Mouse (Mus musculus) small intestine, adult 2 months (tissue): ENCODE data around the gene Mrps6. TPM values are rescaled to one million over a fixed set of nuclear protein-coding genes. Genes with fewer than 3 reads are reported as not detected.
A peak's percentile ranks its signal among the peaks of the same experiment; 100 is the strongest.

Experiments
- H3K27ac ChIP-seq: fragments of 200-500 bp; 2 replicates; pipeline ENCODE4 v1.5.1; 2012; ENCODE audit warnings: low read depth, low read length, control low read depth, inconsistent platforms; ENCODE audit not compliant: insufficient read depth
- H3K27me3 ChIP-seq: fragments of 200-500 bp; 2 replicates; pipeline ENCODE4 v1.6.1; 2012; ENCODE audit warnings: mild to moderate bottlenecking, moderate library complexity, low read length, inconsistent platforms; ENCODE audit not compliant: control insufficient read depth, insufficient read depth
- H3K36me3 ChIP-seq: fragments of 200-500 bp; 2 replicates; pipeline ENCODE4 v1.6.1; 2012; ENCODE audit warnings: mild to moderate bottlenecking, low read length, control low read depth, inconsistent platforms; ENCODE audit not compliant: control insufficient read depth, insufficient read depth
- H3K4me1 ChIP-seq: fragments of 200-500 bp; 2 replicates; pipeline ENCODE4 v1.6.1; 2012; ENCODE audit warnings: low read length, inconsistent platforms, mixed read lengths; ENCODE audit not compliant: control insufficient read depth, insufficient read depth, insufficient read length
- H3K4me3 ChIP-seq: fragments of 200-500 bp; 2 replicates; pipeline ENCODE4 v1.5.1; 2012; ENCODE audit warnings: low read depth, mild to moderate bottlenecking, control low read depth, inconsistent platforms, low read length, moderate library complexity
- CTCF ChIP-seq: fragments of 200-500 bp; IDR thresholded peaks from 2 replicates; pipeline ENCODE4 v1.5.1; 2012; ENCODE audit warnings: low read depth, mild to moderate bottlenecking, control low read depth, inconsistent platforms, low read length, moderate library complexity, mixed read lengths; ENCODE audit not compliant: insufficient replicate concordance, insufficient read length; ENCODE audit errors: extremely low read depth
- POLR2A ChIP-seq: fragments of 200-500 bp; IDR thresholded peaks from 2 replicates; pipeline ENCODE4 v1.6.1; 2012; ENCODE audit warnings: low read depth, mild to moderate bottlenecking, control low read depth, inconsistent platforms, low read length, moderate library complexity
- WGBS: fragments of 180-500 bp; shearing (Covaris S2); methylation state at CpG from one replicate; pipeline ENCODE4 v1.1.7; 2018; 5-methylcytosine and 5-hydroxymethylcytosine counted together
- polyA plus RNA-seq: library from polyadenylated mRNA; depleted of rRNA; stranded (reverse); fragments of >200 nt; gene quantifications from 2 replicates; pipeline ENCODE4 v1.2.3, GENCODE M21; 2012

Gene Mrps6
- polyA plus RNA-seq, 1 experiment = 6.9 TPM

DNA sequence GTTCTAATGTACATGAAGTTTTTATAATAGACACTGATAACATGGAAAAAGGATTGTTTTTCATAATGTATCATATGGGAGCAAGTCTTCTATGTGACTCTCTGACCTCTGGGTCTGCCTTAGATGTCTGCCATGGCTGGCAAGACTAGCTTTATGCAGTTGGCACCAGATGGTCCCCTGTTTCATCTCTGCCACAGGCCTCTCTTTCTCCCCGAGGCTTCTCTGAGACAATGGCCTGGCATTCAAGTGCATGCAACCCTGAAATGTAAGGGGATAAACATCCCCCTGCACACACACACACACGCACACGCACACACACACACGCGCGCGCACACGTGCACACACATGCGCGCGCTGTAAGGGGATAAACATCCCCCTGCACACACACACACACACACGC is 83.0 kb downstream of the Mrps6 start:
- Histone ChIP-seq H3K27me3 (no peaks in the 10 kb centered on the region), H3K4me1 (no peaks in the 10 kb centered on the region)
- TF ChIP-seq CTCF = no peak
- no peak for TF ChIP-seq POLR2A

GRCm38 (mm10) chr16:92142426-92143012 is 84.4 kb downstream of the Mrps6 start:
- 82% methylated on average over 9 of the region's 9 CpGs for WGBS
- no peaks in the 10 kb centered on the region for H3K27me3 ChIP-seq
- H3K4me1 ChIP-seq = no peaks in the 10 kb centered on the region
- no peak overlapping the region for H3K27ac ChIP-seq
- H3K4me3 ChIP-seq = no peak overlapping the region
- H3K36me3 ChIP-seq = no peaks in the 10 kb centered on the region
- no peak for TF ChIP-seq POLR2A
- TF ChIP-seq CTCF = no peak

More for the DNA sequence above, 83.0 kb downstream of the Mrps6 start:
- H3K27ac ChIP-seq = no peak overlapping the region
- H3K4me3 ChIP-seq = no peak overlapping the region
- 96% methylated on average over 12 of the region's 12 CpGs for WGBS
- H3K36me3 ChIP-seq = no peaks in the 10 kb centered on the region

GRCm38 (mm10) chr16:92147631-92148366 is 89.7 kb downstream of the Mrps6 start:
- WGBS = 75% methylated on average over 12 of the region's 12 CpGs
- H3K4me3 ChIP-seq = no peak overlapping the region
- no peaks in the 10 kb centered on the region for H3K27me3 ChIP-seq
- H3K4me1 ChIP-seq = no peaks in the 10 kb centered on the region
- H3K27ac ChIP-seq = no peak overlapping the region
- no peak for TF ChIP-seq POLR2A
- no peak for TF ChIP-seq CTCF
- no peaks in the 10 kb centered on the region for H3K36me3 ChIP-seq

GRCm38 (mm10) chr16:92148367-92148728 is 90.3 kb downstream of the Mrps6 start:
- H3K27ac ChIP-seq = no peak overlapping the region
- no peaks in the 10 kb centered on the region for H3K36me3 ChIP-seq
- H3K4me3 ChIP-seq = no peak overlapping the region
- no peaks in the 10 kb centered on the region for H3K4me1 ChIP-seq
- TF ChIP-seq POLR2A (no peak), CTCF (no peak)
- 33% methylated on average over 2 of the region's 2 CpGs for WGBS
- no peaks in the 10 kb centered on the region for H3K27me3 ChIP-seq

DNA sequence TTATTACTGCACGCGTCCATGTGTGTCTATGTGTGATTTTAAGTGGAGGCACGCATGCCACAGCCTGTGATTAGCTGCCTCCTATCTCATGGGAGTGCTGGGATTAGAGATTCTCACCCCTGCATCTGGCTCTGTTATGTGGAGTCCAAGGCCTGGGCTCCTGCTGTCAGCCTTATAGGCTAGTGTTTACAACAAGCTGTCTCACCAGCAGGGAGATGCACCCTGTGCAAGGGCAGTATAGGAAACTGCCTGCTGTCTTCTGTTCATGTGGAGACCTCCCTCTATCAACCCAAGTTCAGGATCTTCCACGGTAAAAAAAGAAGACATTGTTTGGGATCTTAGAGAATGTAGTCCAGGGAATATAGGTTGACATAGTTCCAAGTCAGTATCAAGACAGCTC is 92.9 kb downstream of the Mrps6 start:
- Histone ChIP-seq H3K36me3 (no peaks in the 10 kb centered on the region), H3K4me1 (no peaks in the 10 kb centered on the region), H3K27ac (no peak overlapping the region), H3K27me3 (no peaks in the 10 kb centered on the region), H3K4me3 (no peak overlapping the region)
- 78% methylated on average over 4 of the region's 4 CpGs for WGBS
- TF ChIP-seq CTCF (no peak), POLR2A (no peak)

DNA sequence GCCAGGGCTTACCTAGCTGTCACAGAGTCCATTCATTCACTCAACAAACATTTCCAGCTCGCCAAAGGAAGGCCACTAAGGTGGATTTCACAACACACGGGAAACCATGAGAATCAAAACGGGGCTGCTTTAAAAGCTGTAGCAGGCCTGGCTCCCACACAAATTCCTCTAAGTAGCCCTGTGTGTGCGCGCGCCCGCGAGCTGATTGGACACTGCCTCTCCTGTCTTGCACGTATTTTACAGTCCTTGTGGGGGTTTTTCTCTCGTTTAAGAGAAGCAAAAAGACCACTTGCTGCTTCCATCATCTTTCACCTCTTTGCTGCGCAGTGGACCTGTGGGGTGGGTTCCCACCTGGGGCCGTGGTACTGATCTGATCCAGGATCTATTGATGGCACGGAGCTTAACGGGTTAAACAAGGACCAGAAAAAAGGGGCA is 100.0 kb downstream of the Mrps6 start:
- Histone ChIP-seq H3K36me3 (no peaks in the 10 kb centered on the region), H3K27ac (no peak overlapping the region), H3K4me1 (peaks cover 5% of the 10 kb centered on the region), H3K4me3 (peak overlapping the region; percentile 57; the same call in 1 of the 2 replicates), H3K27me3 (no peaks in the 10 kb centered on the region)
- no peak for TF ChIP-seq POLR2A
- no peak for TF ChIP-seq CTCF
- 5% methylated on average over 14 of the region's 14 CpGs for WGBS

GRCm38 (mm10) chr16:92158461-92159091 is 100.5 kb downstream of the Mrps6 start:
- no peak for TF ChIP-seq CTCF
- TF ChIP-seq POLR2A = no peak
- no peaks in the 10 kb centered on the region for H3K27me3 ChIP-seq
- H3K4me1 ChIP-seq = peaks cover 5% of the 10 kb centered on the region
- 3% methylated on average over 30 of the region's 30 CpGs for WGBS
- no peaks in the 10 kb centered on the region for H3K36me3 ChIP-seq
- no peak overlapping the region for H3K27ac ChIP-seq
- H3K4me3 ChIP-seq = peak overlapping the region; percentile 57
